Mouse (Mus musculus) forebrain, embryonic 10.5 days (tissue): ENCODE measurements around the gene Tnfaip8l1. TPM values are rescaled to one million over a fixed set of nuclear protein-coding genes. Genes with fewer than 3 reads are reported as not detected.
A peak's percentile ranks its signal among the peaks of the same experiment; 100 is the strongest.

Experiments used
- DNase-seq: peaks from one replicate; pipeline ENCODE4 v3.0.0-alpha.2; 2017; ENCODE audit warnings: low spot score; ENCODE audit errors: extremely low spot score
- H3K27ac ChIP-seq: fragments of 300-500 bp; sonication (generic); 2 replicates; pipeline ENCODE4 v1.5.1; 2016; ENCODE audit warnings: mild to moderate bottlenecking
- H3K27me3 ChIP-seq: fragments of 300-500 bp; sonication (generic); 2 replicates; pipeline ENCODE4 v1.6.1; 2016; ENCODE audit warnings: mild to moderate bottlenecking; ENCODE audit not compliant: poor library complexity, severe bottlenecking
- H3K36me3 ChIP-seq: fragments of 300-500 bp; sonication (generic); replicated peaks from 2 replicates; pipeline ENCODE4 v1.6.1; 2016; ENCODE audit warnings: mild to moderate bottlenecking, moderate library complexity
- H3K4me1 ChIP-seq: fragments of 300-500 bp; sonication (generic); 2 replicates; pipeline ENCODE4 v1.6.1; 2016
- H3K4me3 ChIP-seq: fragments of 300-500 bp; sonication (generic); 2 replicates; pipeline ENCODE4 v1.5.1; 2016; ENCODE audit warnings: mild to moderate bottlenecking, moderate library complexity
- H3K9me3 ChIP-seq: fragments of 300-500 bp; sonication (generic); 2 replicates; pipeline ENCODE4 v1.6.1; 2016; ENCODE audit warnings: mild to moderate bottlenecking, moderate library complexity
- WGBS: fragments of 180-500 bp; shearing (Covaris S2); methylation state at CpG from one replicate; pipeline ENCODE4 v1.1.7; 2016; 5-methylcytosine and 5-hydroxymethylcytosine counted together
- polyA plus RNA-seq: library from polyadenylated mRNA; unstranded; fragments of >200 nt; fragmentation: Nextera tagmentation; extraction: Ambion mirVana; gene quantifications from 2 replicates; pipeline ENCODE4 v1.2.1, GENCODE M21; 2016

Tnfaip8l1 gene
- polyA plus RNA-seq, 1 experiment from 2014 or later, result 7.4 TPM

DNA sequence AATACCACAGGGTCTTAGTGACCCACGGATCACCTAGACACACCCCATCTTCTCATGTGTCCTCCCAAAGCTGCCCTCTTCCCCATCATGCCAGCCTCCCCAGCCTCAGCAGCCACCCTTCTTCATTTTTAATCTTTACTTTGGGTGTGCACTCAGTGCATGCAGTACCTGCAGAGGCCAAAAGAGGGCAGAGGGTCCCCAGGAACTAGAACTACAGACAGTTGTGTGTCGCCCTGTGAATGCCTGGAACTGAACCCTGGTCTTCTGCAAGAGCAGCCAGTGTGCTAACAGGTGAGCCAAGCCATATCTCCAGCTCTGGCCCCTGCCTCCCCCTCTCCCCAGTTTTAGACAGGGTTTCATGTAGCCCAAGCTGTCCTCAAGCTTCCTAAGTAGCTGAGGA lies 34.6 kb downstream of the Tnfaip8l1 start:
- no peak for DNase-seq
- H3K9me3 ChIP-seq, result peaks cover 5% of the 10 kb centered on the region; the same call in 1 of the 2 replicates
- WGBS, result 72% methylated on average over 2 of the region's 2 CpGs
- H3K4me3 ChIP-seq, result no peak overlapping the region
- H3K4me1 ChIP-seq, result no peaks in the 10 kb centered on the region
- no peaks in the 10 kb centered on the region for H3K27me3 ChIP-seq
- peaks cover 97% of the 10 kb centered on the region for H3K36me3 ChIP-seq
- no peak overlapping the region for H3K27ac ChIP-seq

DNA sequence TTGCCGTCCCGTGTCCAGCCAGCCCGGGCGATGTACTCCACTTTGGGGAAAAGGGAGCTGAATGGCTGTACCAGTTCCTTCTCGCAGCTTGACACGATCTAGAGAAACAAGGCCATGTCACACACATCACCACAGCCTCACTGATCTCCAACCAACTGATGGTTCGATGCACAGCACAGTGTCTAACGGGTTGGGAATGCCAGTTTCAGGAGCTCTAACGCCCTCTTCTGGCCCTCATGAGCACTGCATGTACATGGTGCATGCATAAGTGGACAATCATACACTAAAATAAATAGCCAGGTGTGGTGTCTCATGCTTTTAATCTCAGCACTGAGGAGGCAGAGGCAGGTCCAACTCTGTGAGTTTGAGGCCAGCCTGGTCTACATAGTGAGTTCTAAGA lies 38.3 kb downstream of the Tnfaip8l1 start:
- no peak overlapping the region for H3K27ac ChIP-seq
- no peak for DNase-seq
- no peak overlapping the region for H3K4me3 ChIP-seq
- H3K9me3 ChIP-seq, result peaks cover 5% of the 10 kb centered on the region; the same call in 1 of the 2 replicates
- no peaks in the 10 kb centered on the region for H3K4me1 ChIP-seq
- H3K36me3 ChIP-seq, result peaks cover 97% of the 10 kb centered on the region
- 84% methylated on average over 9 of the region's 9 CpGs for WGBS
- no peaks in the 10 kb centered on the region for H3K27me3 ChIP-seq

DNA sequence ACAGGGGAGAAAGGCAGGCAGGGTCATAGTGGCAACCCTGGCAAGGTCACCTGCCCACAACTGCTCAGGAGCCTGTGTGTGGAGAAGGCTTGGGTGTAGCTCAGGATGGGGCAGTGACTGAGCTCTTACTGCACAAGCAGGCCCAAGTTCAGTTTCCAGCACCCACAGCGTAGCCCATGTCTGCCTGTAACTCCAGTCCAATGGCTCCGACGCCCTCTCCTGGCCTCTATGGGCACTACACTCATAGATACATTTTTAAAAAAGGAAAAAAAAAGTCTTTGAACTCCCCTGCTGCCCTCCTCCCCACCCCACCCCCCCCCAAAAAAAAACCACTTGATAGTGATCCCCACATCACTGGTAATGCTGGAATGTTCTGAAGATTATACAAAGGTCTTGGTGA lies 39.4 kb downstream of the Tnfaip8l1 start:
- 66% methylated on average over 3 of the region's 3 CpGs for WGBS
- Histone ChIP-seq H3K9me3 (peaks cover 5% of the 10 kb centered on the region; the same call in 1 of the 2 replicates), H3K27me3 (no peaks in the 10 kb centered on the region), H3K27ac (no peak overlapping the region), H3K36me3 (peaks cover 97% of the 10 kb centered on the region), H3K4me3 (no peak overlapping the region), H3K4me1 (no peaks in the 10 kb centered on the region)
- no peak for DNase-seq

DNA sequence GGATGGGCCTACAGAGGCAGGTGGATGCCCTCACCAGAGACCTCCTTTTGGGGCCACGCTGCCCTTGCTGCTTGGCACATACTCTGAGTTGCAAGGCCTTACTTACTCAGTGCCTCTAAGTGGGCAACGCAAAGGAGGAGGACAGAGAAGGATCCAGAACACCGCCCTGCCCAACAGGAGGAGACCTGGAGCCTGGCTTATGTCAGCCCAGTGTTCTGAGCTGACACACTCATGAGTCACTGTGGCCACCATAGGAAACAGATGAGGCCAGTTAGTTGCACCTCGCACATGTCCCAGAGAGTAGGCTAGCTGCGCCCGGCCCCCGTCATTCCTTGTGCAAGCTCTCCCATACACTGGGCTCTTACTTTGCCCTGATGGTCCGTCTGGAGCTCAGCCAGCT lies 40.2 kb downstream of the Tnfaip8l1 start:
- no peak overlapping the region for H3K27ac ChIP-seq
- H3K4me1 ChIP-seq, result no peaks in the 10 kb centered on the region
- 96% methylated on average over 8 of the region's 8 CpGs for WGBS
- DNase-seq, result no peak
- H3K4me3 ChIP-seq, result no peak overlapping the region
- H3K36me3 ChIP-seq, result peaks cover 97% of the 10 kb centered on the region
- H3K9me3 ChIP-seq, result no peaks in the 10 kb centered on the region
- no peaks in the 10 kb centered on the region for H3K27me3 ChIP-seq

DNA sequence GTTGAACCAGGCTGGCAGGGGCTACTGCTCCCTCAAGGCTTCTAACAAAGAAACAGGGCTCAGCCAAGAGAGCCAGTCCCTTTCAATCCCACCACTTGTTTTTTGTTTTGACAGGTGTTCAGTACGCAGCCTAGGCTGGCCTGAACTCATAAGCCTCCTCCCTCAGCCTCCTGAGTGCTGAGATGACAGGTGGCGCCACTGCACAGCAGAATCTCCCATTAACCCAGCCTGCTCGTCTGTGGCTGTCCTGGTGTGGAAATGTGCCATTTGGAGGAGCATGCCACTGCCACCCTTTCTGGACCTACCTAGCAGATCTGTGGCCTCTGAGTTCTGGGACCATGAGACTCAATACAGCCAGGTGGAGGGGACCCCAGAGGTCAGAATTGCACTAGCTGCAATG lies 41.5 kb downstream of the Tnfaip8l1 start:
- Histone ChIP-seq H3K27ac (no peak overlapping the region), H3K36me3 (peaks cover 97% of the 10 kb centered on the region), H3K4me1 (no peaks in the 10 kb centered on the region), H3K9me3 (no peaks in the 10 kb centered on the region), H3K4me3 (no peak overlapping the region), H3K27me3 (no peaks in the 10 kb centered on the region)
- no peak for DNase-seq
- WGBS, result 75% methylated on average over 3 of the region's 3 CpGs

DNA sequence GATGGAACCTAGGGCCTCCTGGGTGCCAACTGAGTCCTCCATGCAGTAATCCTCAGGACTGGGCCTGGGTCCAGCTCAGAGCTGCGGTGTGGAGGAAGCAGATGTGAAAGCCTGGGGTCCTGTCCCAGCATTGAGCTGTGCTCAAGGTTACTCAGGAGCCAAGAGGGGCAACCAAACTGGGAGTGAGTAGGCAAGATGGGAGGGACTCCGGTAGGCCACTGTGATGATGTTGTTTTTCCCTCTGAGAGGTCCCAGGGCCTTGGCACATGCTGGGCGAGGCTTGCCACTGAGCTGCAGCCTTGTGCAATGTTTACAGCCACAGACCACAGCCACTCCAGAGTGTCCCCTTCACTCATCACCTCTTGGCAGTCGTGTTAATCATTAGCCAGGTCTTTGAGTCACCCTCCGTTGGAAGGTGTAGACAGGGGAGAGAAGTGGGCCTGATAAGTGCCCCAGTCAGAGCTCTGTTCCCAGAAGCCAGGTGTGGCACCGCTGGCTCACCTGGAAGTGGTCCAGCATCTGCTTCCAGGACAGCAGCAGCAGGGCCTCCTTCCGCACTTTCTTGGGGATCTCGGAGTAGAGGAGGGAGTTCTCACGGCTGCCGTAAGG lies 44.1 kb downstream of the Tnfaip8l1 start:
- no peak overlapping the region for H3K4me3 ChIP-seq
- DNase-seq, result no peak
- no peak overlapping the region for H3K27ac ChIP-seq
- H3K9me3 ChIP-seq, result no peaks in the 10 kb centered on the region
- 93% methylated on average over 10 of the region's 10 CpGs for WGBS
- H3K36me3 ChIP-seq, result peaks cover 100% of the 10 kb centered on the region
- no peaks in the 10 kb centered on the region for H3K27me3 ChIP-seq
- no peaks in the 10 kb centered on the region for H3K4me1 ChIP-seq

DNA sequence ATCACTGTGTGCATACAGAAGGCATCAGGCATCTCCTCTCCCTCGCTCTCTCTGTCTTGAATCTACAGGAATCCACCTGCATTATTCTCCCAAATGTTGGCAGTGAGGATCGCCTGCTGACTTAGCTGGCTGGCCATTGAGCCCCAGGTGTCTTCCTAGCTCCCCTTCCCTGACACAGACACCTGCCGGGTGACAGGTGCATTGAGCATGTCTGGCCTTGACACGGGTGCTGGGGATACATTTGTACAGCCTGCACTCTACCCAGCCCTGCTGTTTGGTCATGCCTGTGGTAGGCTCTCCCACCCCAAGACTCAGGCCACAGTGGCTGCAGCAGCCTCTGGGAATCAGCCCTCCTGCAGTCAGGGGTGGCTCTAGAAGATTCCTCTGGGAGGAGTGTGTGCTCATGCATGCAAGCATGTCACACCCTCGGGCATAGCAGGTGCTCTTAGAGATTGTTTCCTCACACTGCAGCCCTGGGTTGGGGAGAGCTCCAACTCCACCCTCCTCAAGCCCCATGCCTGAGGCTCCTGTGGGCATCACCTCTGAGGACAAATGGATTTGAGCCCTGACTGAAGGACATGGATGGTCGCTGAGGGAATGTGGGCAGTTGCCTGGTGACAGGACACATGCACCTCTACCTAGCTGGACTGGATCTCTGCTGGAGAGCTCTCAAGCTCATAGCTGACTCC lies 44.9 kb downstream of the Tnfaip8l1 start:
- Histone ChIP-seq H3K27me3 (no peaks in the 10 kb centered on the region), H3K36me3 (peaks cover 100% of the 10 kb centered on the region), H3K4me1 (no peaks in the 10 kb centered on the region), H3K4me3 (no peak overlapping the region), H3K27ac (no peak overlapping the region), H3K9me3 (no peaks in the 10 kb centered on the region)
- 86% methylated on average over 6 of the region's 6 CpGs for WGBS
- DNase-seq, result no peak

DNA sequence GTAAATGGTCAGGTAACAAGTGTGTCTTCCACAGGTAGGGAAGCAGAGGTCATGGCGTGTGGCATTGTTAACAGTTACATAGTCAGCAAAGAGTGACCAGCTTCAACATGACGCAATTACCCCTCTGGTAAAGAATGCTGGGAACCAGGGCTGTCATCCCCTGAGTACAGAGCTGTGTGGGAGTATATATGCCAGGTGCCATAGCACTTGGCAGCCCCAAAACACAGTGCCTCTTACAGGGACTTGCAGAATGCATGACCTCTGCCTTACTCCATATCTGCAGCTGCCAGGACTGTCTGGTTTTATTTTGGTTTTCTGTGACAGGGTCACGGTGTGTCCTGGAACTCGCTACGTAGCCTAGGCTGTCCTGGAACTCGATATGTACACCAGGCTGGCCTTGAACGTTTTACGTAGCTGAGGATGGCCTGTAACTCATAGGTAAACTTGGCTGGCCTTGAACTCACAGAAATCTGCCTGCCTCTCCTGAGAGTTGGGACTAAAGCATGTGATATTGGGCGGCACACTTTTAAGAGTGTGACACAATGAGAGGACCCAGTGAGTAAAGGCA lies 45.8 kb downstream of the Tnfaip8l1 start:
- Histone ChIP-seq H3K27me3 (no peaks in the 10 kb centered on the region), H3K4me1 (no peaks in the 10 kb centered on the region), H3K27ac (no peak overlapping the region), H3K9me3 (no peaks in the 10 kb centered on the region), H3K36me3 (peaks cover 98% of the 10 kb centered on the region), H3K4me3 (no peak overlapping the region)
- no peak for DNase-seq
- 93% methylated on average over 9 of the region's 9 CpGs for WGBS

DNA sequence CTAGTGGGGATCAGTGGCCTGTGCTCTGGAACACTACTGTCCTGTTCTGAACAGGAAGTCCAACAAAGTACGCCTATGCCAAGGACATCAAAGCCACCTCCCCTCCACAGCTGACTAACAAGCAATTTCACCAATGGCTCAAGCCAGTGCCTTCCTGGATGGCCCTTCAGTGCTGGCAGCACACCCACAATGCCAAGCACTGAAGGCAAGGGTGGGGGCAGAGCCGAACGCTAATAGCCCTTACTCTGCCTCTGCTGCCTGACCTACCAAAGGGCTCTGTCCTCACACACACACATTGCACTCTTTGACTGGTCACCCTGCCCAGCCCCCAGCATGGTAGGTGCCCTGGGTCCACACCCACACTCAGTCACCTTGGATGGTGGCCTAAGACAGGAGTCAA lies 46.5 kb downstream of the Tnfaip8l1 start:
- no peak for DNase-seq
- 93% methylated on average over 3 of the region's 3 CpGs for WGBS
- Histone ChIP-seq H3K27me3 (no peaks in the 10 kb centered on the region), H3K9me3 (no peaks in the 10 kb centered on the region), H3K4me1 (no peaks in the 10 kb centered on the region), H3K36me3 (peaks cover 93% of the 10 kb centered on the region), H3K4me3 (no peak overlapping the region), H3K27ac (no peak overlapping the region)

DNA sequence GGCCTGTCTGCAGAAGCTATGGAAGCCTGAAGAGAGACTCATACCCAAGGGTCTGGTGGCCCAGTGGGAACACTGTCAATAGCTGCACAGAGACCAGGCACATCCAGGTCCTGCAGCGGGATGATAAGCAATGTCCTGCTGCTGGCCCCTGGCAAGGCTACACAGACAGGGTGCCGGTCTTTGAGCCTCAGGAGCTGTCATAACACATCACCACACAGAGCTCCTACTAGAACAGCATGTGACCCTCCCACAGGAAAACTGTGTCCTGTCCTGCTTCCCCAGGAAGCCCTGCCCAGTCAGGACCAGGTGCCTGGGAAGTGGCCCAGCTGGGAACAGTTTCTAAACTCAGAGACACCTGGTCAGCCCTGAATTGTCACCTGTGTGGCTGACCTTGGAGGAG lies 48.8 kb downstream of the Tnfaip8l1 start:
- peaks cover 81% of the 10 kb centered on the region for H3K36me3 ChIP-seq
- H3K4me1 ChIP-seq, result peaks cover 2% of the 10 kb centered on the region
- H3K4me3 ChIP-seq, result no peak overlapping the region
- DNase-seq, result no peak
- no peaks in the 10 kb centered on the region for H3K27me3 ChIP-seq
- 93% methylated on average over 2 of the region's 2 CpGs for WGBS
- no peaks in the 10 kb centered on the region for H3K9me3 ChIP-seq
- no peak overlapping the region for H3K27ac ChIP-seq

DNA sequence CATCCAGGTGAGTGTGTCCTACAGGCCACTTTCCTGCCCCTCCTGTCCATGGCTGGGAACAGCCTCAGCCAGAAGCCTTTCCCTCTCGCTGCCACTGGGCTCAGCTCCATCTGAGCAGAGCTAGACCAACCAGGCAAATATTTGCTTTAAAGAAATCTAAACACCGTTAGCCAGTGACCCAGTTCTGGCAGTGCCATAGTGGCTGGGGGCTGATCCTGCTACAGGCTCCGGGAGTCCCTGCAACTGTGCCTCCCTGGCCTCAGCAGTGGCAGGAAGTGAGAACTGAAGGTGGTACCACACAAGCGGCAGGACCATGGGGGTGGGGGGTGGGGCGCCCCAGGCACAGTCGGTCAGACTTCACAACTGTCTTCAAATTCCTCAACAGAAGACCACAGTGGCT lies 50.4 kb downstream of the Tnfaip8l1 start:
- H3K27ac ChIP-seq, result no peak overlapping the region
- no peak for DNase-seq
- H3K4me1 ChIP-seq, result peaks cover 18% of the 10 kb centered on the region
- WGBS, result 85% methylated on average over 6 of the region's 6 CpGs
- H3K36me3 ChIP-seq, result peaks cover 66% of the 10 kb centered on the region
- no peaks in the 10 kb centered on the region for H3K27me3 ChIP-seq
- H3K9me3 ChIP-seq, result no peaks in the 10 kb centered on the region
- no peak overlapping the region for H3K4me3 ChIP-seq

DNA sequence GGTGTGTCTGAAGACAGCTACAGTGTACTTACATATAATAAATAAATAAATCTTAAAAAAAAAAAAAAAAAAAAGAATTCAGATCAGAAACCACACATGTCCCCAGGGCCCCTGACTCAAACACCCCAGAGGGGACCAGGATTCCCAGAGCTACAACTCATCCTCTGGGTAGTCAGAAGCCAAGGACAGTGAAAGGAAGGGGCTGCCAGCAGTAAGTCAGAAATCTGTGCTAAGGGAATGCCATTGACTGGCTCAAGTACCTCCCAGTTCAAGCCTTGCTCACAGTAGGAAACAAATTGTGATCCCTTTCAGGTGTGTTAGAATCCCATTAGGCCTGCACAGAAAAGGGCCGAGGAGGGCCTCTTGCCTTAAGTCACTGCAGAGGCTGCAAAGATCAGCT lies 52.0 kb downstream of the Tnfaip8l1 start:
- H3K27ac ChIP-seq, result no peak overlapping the region
- no peaks in the 10 kb centered on the region for H3K27me3 ChIP-seq
- peaks cover 51% of the 10 kb centered on the region for H3K36me3 ChIP-seq
- 76% methylated on average over 1 of the region's 1 CpGs for WGBS
- DNase-seq, result no peak
- peaks cover 27% of the 10 kb centered on the region for H3K4me1 ChIP-seq
- H3K9me3 ChIP-seq, result no peaks in the 10 kb centered on the region
- no peak overlapping the region for H3K4me3 ChIP-seq

DNA sequence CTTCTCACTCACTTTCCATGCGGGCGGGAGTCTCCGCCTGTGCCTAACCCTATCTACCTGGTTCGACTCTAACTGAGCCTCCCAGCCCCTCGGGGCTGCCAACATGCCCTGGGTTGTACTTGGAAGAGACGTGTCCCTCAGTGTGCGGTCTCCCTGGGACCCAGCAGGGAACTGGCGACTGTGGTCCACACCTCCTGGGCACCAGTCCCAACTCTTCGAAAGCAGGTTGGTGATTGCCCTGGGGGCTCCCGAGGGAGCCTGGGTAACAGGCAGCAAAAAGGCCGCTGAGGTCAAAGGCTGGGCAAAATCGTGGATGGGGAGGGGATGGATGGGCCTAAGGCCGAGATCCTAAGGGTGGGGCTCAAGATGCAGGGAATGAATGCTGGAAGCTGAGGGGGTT lies 55.4 kb downstream of the Tnfaip8l1 start:
- DNase-seq, result no peak
- Histone ChIP-seq H3K27me3 (no peaks in the 10 kb centered on the region), H3K4me1 (peaks cover 39% of the 10 kb centered on the region), H3K4me3 (peak overlapping the region; percentile 98), H3K27ac (peak overlapping the region; percentile 94), H3K9me3 (no peaks in the 10 kb centered on the region), H3K36me3 (peaks cover 19% of the 10 kb centered on the region; the same call in 1 of the 2 replicates)
- WGBS, result 68% methylated on average over 13 of the region's 13 CpGs
